Mouse (Mus musculus) C2C12 (cell line): ENCODE data around the gene Gtf2ird1. TPM values are rescaled to one million over a fixed set of nuclear protein-coding genes. Genes with fewer than 3 reads are reported as not detected.

Experiments
- H3K27me3 ChIP-seq: one replicate; pipeline ENCODE4 v1.6.1; 2011; ENCODE audit not compliant: control insufficient read depth, insufficient read depth, insufficient read length
- H3K36me3 ChIP-seq: one replicate; pipeline ENCODE4 v1.6.1; 2011; ENCODE audit not compliant: control insufficient read depth, insufficient read depth
- H3K4me3 ChIP-seq: one replicate; pipeline ENCODE4 v1.5.1; 2011; ENCODE audit warnings: mild to moderate bottlenecking, control low read depth; ENCODE audit not compliant: poor library complexity, insufficient read depth, severe bottlenecking
- H3K79me2 ChIP-seq: one replicate; pipeline ENCODE4 v1.6.1; 2011; ENCODE audit not compliant: control insufficient read depth, insufficient read depth
- H3K79me3 ChIP-seq: one replicate; pipeline ENCODE4 v1.6.1; 2011; ENCODE audit warnings: low read depth, control low read depth
- H3ac ChIP-seq: one replicate; pipeline ENCODE3; 2011; ENCODE audit warnings: low read depth; ENCODE audit not compliant: control insufficient read depth, insufficient read length
- CEBPB ChIP-seq: IDR thresholded peaks from one replicate; pipeline ENCODE4 v1.6.1; 2011; ENCODE audit warnings: low read depth, mild to moderate bottlenecking, control low read depth, moderate library complexity
- CTCF ChIP-seq: IDR thresholded peaks from one replicate; pipeline ENCODE4 v1.5.1; 2011; ENCODE audit not compliant: control insufficient read depth, insufficient read depth, insufficient read length
- FOSL1 ChIP-seq: IDR thresholded peaks from one replicate; pipeline ENCODE4 v1.8.0; 2011; ENCODE audit warnings: mild to moderate bottlenecking, low read length; ENCODE audit not compliant: poor library complexity, insufficient read depth, severe bottlenecking
- MAX ChIP-seq: IDR thresholded peaks from one replicate; pipeline ENCODE4 v1.6.1; 2011; ENCODE audit warnings: mild to moderate bottlenecking, control low read depth
- MYOD1 ChIP-seq: IDR thresholded peaks from one replicate; pipeline ENCODE4 v1.6.1; 2011; ENCODE audit warnings: low read depth; ENCODE audit not compliant: control insufficient read depth, insufficient read length
- MYOG ChIP-seq: IDR thresholded peaks from one replicate; pipeline ENCODE4 v1.6.1; 2011; ENCODE audit not compliant: control insufficient read depth, insufficient read length; ENCODE audit errors: extremely low read depth
- USF1 ChIP-seq: IDR thresholded peaks from one replicate; pipeline ENCODE4 v1.6.1; 2011; ENCODE audit warnings: low read depth, mild to moderate bottlenecking, control low read depth, moderate library complexity
- polyA plus RNA-seq: library from polyadenylated mRNA; unstranded; fragments of >200 nt; fragmentation: generic; extraction: Trizol; gene quantifications from one replicate; pipeline ENCODE4 v1.2.1, GENCODE M21; 2012; ENCODE audit warnings: missing spikeins

Gene Gtf2ird1
- polyA plus RNA-seq, 1 experiment = 48.6 TPM

GRCm38 (mm10) chr5:134427664-134428063 lies 28.9 kb downstream of the Gtf2ird1 start:
- peaks cover 4% of the 10 kb centered on the region for H3K36me3 ChIP-seq

GRCm38 (mm10) chr5:134425601-134426000 lies 30.9 kb downstream of the Gtf2ird1 start:
- peaks cover 99% of the 10 kb centered on the region for H3K79me2 ChIP-seq
- no peaks in the 10 kb centered on the region for H3K27me3 ChIP-seq
- TF ChIP-seq MYOG (no peak), MAX (no peak), CEBPB (no peak), CTCF (no peak), USF1 (no peak), FOSL1 (no peak), MYOD1 (no peak)
- H3K36me3 ChIP-seq = peaks cover 4% of the 10 kb centered on the region
- no peak overlapping the region for H3ac ChIP-seq
- peaks cover 69% of the 10 kb centered on the region for H3K79me3 ChIP-seq
- no peak overlapping the region for H3K4me3 ChIP-seq

More at GRCm38 (mm10) chr5:134427664-134428063, 28.9 kb downstream of the Gtf2ird1 start:
- TF ChIP-seq MYOD1 (no peak), CEBPB (no peak), MYOG (no peak), FOSL1 (no peak), USF1 (no peak), MAX (no peak), CTCF (no peak)
- Histone ChIP-seq H3K79me3 (peaks cover 80% of the 10 kb centered on the region), H3K27me3 (no peaks in the 10 kb centered on the region), H3K79me2 (peaks cover 100% of the 10 kb centered on the region), H3K4me3 (no peak overlapping the region), H3ac (no peak overlapping the region)

DNA sequence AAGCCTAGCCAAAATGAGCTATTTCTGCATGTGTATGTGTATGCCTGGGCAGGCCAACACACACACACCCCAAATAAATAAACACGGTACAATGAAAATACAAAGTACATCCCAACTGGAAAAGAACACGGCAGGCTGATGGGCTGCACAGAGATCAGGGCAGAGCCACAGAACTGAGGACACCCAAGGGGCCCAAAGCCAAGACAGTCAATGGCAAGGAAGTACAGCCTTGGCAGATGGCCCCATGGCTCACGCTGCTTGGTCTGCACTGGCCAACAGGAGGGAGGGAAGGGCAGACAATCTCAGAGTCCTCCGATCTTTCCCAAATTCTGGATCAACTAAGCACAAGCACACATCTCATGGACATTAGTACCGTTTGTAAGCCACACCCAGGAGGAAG lies 32.6 kb downstream of the Gtf2ird1 start:
- Histone ChIP-seq H3ac (no peak overlapping the region), H3K79me3 (peaks cover 60% of the 10 kb centered on the region), H3K27me3 (no peaks in the 10 kb centered on the region), H3K79me2 (peaks cover 99% of the 10 kb centered on the region), H3K4me3 (no peak overlapping the region), H3K36me3 (peaks cover 4% of the 10 kb centered on the region)
- TF ChIP-seq CTCF (no peak), USF1 (no peak), CEBPB (no peak), MYOD1 (no peak), MAX (no peak), FOSL1 (no peak), MYOG (no peak)

DNA sequence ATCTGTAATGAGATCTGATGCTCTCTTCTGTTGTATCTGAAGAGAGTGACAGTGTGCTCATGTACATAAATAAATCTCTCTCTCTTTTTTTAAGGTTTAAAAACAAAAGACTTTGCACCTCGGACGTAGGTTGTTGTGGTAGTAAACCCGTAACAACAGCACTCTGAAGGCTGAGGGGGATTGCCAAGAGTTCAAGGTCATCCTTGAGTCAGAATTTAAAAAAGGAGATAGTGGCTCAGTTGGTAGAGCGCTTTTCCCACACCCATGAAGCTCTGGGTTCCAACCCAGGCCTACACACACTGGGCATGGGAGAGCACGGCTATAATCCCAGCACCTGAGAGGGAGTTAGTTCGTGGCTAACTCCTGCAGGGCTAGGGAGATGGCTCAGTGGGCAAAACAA lies 33.1 kb downstream of the Gtf2ird1 start:
- Histone ChIP-seq H3K36me3 (no peaks in the 10 kb centered on the region), H3K79me3 (peaks cover 57% of the 10 kb centered on the region), H3K4me3 (no peak overlapping the region), H3K79me2 (peaks cover 99% of the 10 kb centered on the region), H3K27me3 (no peaks in the 10 kb centered on the region), H3ac (no peak overlapping the region)
- TF ChIP-seq CTCF (no peak), USF1 (no peak), MAX (no peak)

DNA sequence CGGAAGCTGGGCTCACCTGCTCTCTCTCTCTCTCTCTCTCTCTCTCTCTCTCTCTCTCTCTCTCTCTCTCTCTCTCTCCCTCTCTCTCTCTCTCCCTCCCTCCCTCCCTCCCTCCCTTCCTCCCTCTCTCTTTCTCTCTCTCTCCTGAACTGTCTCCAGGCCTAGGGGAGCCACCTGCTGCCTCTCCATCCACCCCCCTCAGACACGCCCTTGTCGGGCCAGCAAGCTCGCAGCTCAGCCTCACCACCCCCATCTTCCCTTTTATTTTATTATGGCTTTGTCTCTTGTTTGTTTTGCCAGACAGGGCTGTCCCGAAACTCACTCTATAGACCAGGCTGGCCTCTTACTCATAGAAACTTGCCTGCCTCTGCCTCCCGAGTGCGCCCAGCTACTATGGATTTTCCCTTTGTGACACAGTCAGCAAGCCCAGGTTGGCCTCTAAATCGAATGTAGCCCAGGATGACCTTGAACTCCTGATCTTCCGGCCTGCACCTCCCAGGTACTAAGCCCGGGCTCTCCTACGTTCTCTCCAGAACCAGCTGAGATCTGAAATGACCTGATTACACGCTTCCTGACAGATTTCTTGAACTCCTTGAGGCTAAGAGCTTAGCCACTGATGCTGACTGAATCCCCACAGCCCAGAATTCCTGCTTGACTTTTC lies 34.1 kb downstream of the Gtf2ird1 start:
- H3K79me3 ChIP-seq = peaks cover 57% of the 10 kb centered on the region
- no peak overlapping the region for H3ac ChIP-seq
- H3K4me3 ChIP-seq = no peak overlapping the region
- no peaks in the 10 kb centered on the region for H3K27me3 ChIP-seq
- peaks cover 2% of the 10 kb centered on the region for H3K36me3 ChIP-seq
- no peak for TF ChIP-seq CTCF
- no peak for TF ChIP-seq USF1
- no peak for TF ChIP-seq FOSL1
- no peak for TF ChIP-seq MAX
- no peak for TF ChIP-seq MYOD1
- TF ChIP-seq MYOG = no peak
- TF ChIP-seq CEBPB = no peak
- peaks cover 99% of the 10 kb centered on the region for H3K79me2 ChIP-seq

DNA sequence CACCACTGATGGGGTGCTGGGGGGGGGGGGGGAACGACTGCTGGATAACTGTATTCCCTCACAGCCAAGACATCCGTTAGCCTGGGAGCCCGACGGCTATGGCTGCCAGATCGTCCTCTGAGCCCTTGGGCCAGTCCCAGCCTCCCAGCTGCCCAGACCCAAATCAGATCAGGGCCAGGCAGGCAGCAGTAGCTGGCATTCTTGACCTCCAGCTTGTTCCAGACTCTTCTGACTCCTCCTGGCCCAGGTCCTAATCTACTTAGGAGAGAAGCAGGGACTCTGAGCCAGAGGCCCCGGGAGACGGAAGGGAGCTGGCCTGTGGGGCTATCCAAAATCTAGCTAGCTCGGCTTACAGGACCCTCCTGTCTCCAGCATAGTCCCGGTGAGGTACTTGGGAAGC lies 35.5 kb downstream of the Gtf2ird1 start:
- Histone ChIP-seq H3K27me3 (no peaks in the 10 kb centered on the region), H3K4me3 (no peak overlapping the region), H3ac (no peak overlapping the region), H3K79me3 (peaks cover 50% of the 10 kb centered on the region), H3K79me2 (peaks cover 99% of the 10 kb centered on the region), H3K36me3 (peaks cover 9% of the 10 kb centered on the region)
- TF ChIP-seq MYOD1 = no peak
- TF ChIP-seq MAX = no peak
- no peak for TF ChIP-seq CTCF
- TF ChIP-seq MYOG = no peak
- no peak for TF ChIP-seq FOSL1
- TF ChIP-seq USF1 = no peak
- TF ChIP-seq CEBPB = no peak
